Mouse (Mus musculus): ENCODE measurements around the gene Lrrfip1. TPM values are rescaled to one million over a fixed set of nuclear protein-coding genes. Genes with fewer than 3 reads are reported as not detected.

Gene Lrrfip1
- polyA plus RNA-seq, 1 experiment from 2014 or later: 30.0 TPM

- no peaks in the 10 kb centered on the region for H3K36me3 ChIP-seq (replicated peaks; ENCODE audit: control insufficient read depth, insufficient read depth, low read depth, low read length)
- no peaks in the 10 kb centered on the region; the same call in 1 of the 2 replicates for H3K4me1 ChIP-seq (ENCODE audit: control insufficient read depth, insufficient read depth, low read length)
- no peak overlapping the region for H3K4me3 ChIP-seq (ENCODE audit: low read depth, low read length)
- no peak for ATAC-seq (replicated peaks; ENCODE audit: insufficient number of reproducible peaks, low FRiP score, low TSS enrichment, low read depth)
- no peak overlapping the region for H3K9ac ChIP-seq (replicated peaks; ENCODE audit: low read length)
- no peaks in the 10 kb centered on the region for H3K27me3 ChIP-seq (ENCODE audit: control insufficient read depth, insufficient read depth, low read length)
- DNase-seq (ENCODE audit: low spot score): no peak
- WGBS: 84% methylated on average over 5 of the region's 5 CpGs
- H3K4me2 ChIP-seq (ENCODE audit: low read depth, low read length): no peak overlapping the region
- H3K9me3 ChIP-seq (replicated peaks; ENCODE audit: control insufficient read depth, low read length): no peaks in the 10 kb centered on the region
- no peak overlapping the region for H3K27ac ChIP-seq (replicated peaks; ENCODE audit: low read depth, low read length)
Observed at GRCm38 (mm10) chr1:91086748-91087147, 88.2 kb downstream of the Lrrfip1 start.

- Histone ChIP-seq H3K9ac (replicated peaks; ENCODE audit: low read length) (no peak overlapping the region), H3K27ac (replicated peaks; ENCODE audit: low read depth, low read length) (no peak overlapping the region; the same call in 1 of the 2 replicates), H3K4me3 (ENCODE audit: low read depth, low read length) (no peak overlapping the region), H3K27me3 (ENCODE audit: control insufficient read depth, insufficient read depth, low read length) (no peaks in the 10 kb centered on the region), H3K36me3 (replicated peaks; ENCODE audit: control insufficient read depth, insufficient read depth, low read depth, low read length) (no peaks in the 10 kb centered on the region), H3K4me2 (ENCODE audit: low read depth, low read length) (no peak overlapping the region), H3K4me1 (ENCODE audit: control insufficient read depth, insufficient read depth, low read length) (no peaks in the 10 kb centered on the region; the same call in 1 of the 2 replicates), H3K9me3 (replicated peaks; ENCODE audit: control insufficient read depth, low read length) (no peaks in the 10 kb centered on the region)
- no peak for DNase-seq (ENCODE audit: low spot score)
- no peak for ATAC-seq (replicated peaks; ENCODE audit: insufficient number of reproducible peaks, low FRiP score, low TSS enrichment, low read depth)
- WGBS: 76% methylated on average over 7 of the region's 7 CpGs
Observed at GRCm38 (mm10) chr1:91088027-91088426, 89.5 kb downstream of the Lrrfip1 start.

GRCm38 (mm10) chr1:91088941-91089340 is 90.4 kb downstream of the Lrrfip1 start:
- no peaks in the 10 kb centered on the region; the same call in 1 of the 2 replicates for H3K4me1 ChIP-seq (ENCODE audit: control insufficient read depth, insufficient read depth, low read length)
- ATAC-seq (replicated peaks; ENCODE audit: insufficient number of reproducible peaks, low FRiP score, low TSS enrichment, low read depth) (no peak), DNase-seq (ENCODE audit: low spot score) (no peak)
- no peaks in the 10 kb centered on the region for H3K27me3 ChIP-seq (ENCODE audit: control insufficient read depth, insufficient read depth, low read length)
- H3K4me2 ChIP-seq (ENCODE audit: low read depth, low read length): no peak overlapping the region
- H3K4me3 ChIP-seq (ENCODE audit: low read depth, low read length): no peak overlapping the region
- H3K36me3 ChIP-seq (replicated peaks; ENCODE audit: control insufficient read depth, insufficient read depth, low read depth, low read length): no peaks in the 10 kb centered on the region
- H3K9ac ChIP-seq (replicated peaks; ENCODE audit: low read length): no peak overlapping the region
- no peak overlapping the region for H3K27ac ChIP-seq (replicated peaks; ENCODE audit: low read depth, low read length)
- 78% methylated on average over 8 of the region's 8 CpGs for WGBS
- no peaks in the 10 kb centered on the region for H3K9me3 ChIP-seq (replicated peaks; ENCODE audit: control insufficient read depth, low read length)

- Histone ChIP-seq H3K9ac (replicated peaks; ENCODE audit: low read length) (no peak overlapping the region), H3K4me2 (ENCODE audit: low read depth, low read length) (no peak overlapping the region)
- ATAC-seq (replicated peaks; ENCODE audit: insufficient number of reproducible peaks, low FRiP score, low TSS enrichment, low read depth): no peak
Observed at GRCm38 (mm10) chr1:91090456-91090855, 91.9 kb downstream of the Lrrfip1 start.

GRCm38 (mm10) chr1:91092451-91092850 is 93.9 kb downstream of the Lrrfip1 start:
- no peak for ATAC-seq (replicated peaks; ENCODE audit: insufficient number of reproducible peaks, low FRiP score, low TSS enrichment, low read depth)
- Histone ChIP-seq H3K4me3 (ENCODE audit: low read depth, low read length) (no peak overlapping the region), H3K9ac (replicated peaks; ENCODE audit: low read length) (no peak overlapping the region), H3K4me1 (ENCODE audit: control insufficient read depth, insufficient read depth, low read length) (no peaks in the 10 kb centered on the region), H3K36me3 (replicated peaks; ENCODE audit: control insufficient read depth, insufficient read depth, low read depth, low read length) (no peaks in the 10 kb centered on the region), H3K27me3 (ENCODE audit: control insufficient read depth, insufficient read depth, low read length) (no peaks in the 10 kb centered on the region), H3K4me2 (ENCODE audit: low read depth, low read length) (no peak overlapping the region), H3K27ac (replicated peaks; ENCODE audit: low read depth, low read length) (no peak overlapping the region), H3K9me3 (replicated peaks; ENCODE audit: control insufficient read depth, low read length) (no peaks in the 10 kb centered on the region)
- WGBS: 45% methylated on average over 6 of the region's 6 CpGs
- no peak for DNase-seq (ENCODE audit: low spot score)

More at GRCm38 (mm10) chr1:91090456-91090855, 91.9 kb downstream of the Lrrfip1 start:
- Histone ChIP-seq H3K27ac (replicated peaks; ENCODE audit: low read depth, low read length) (no peak overlapping the region), H3K27me3 (ENCODE audit: control insufficient read depth, insufficient read depth, low read length) (no peaks in the 10 kb centered on the region), H3K9me3 (replicated peaks; ENCODE audit: control insufficient read depth, low read length) (no peaks in the 10 kb centered on the region), H3K4me3 (ENCODE audit: low read depth, low read length) (no peak overlapping the region), H3K36me3 (replicated peaks; ENCODE audit: control insufficient read depth, insufficient read depth, low read depth, low read length) (no peaks in the 10 kb centered on the region), H3K4me1 (ENCODE audit: control insufficient read depth, insufficient read depth, low read length) (no peaks in the 10 kb centered on the region; the same call in 1 of the 2 replicates)
- WGBS: 77% methylated on average over 6 of the region's 6 CpGs
- no peak for DNase-seq (ENCODE audit: low spot score)

- H3K27ac ChIP-seq (replicated peaks; ENCODE audit: low read depth, low read length): no peak overlapping the region
- H3K9ac ChIP-seq (replicated peaks; ENCODE audit: low read length): no peak overlapping the region
- no peaks in the 10 kb centered on the region for H3K27me3 ChIP-seq (ENCODE audit: control insufficient read depth, insufficient read depth, low read length)
- H3K4me1 ChIP-seq (ENCODE audit: control insufficient read depth, insufficient read depth, low read length): no peaks in the 10 kb centered on the region
- H3K4me2 ChIP-seq (ENCODE audit: low read depth, low read length): no peak overlapping the region
- H3K9me3 ChIP-seq (replicated peaks; ENCODE audit: control insufficient read depth, low read length): no peaks in the 10 kb centered on the region
- no peak for ATAC-seq (replicated peaks; ENCODE audit: insufficient number of reproducible peaks, low FRiP score, low TSS enrichment, low read depth)
- H3K36me3 ChIP-seq (replicated peaks; ENCODE audit: control insufficient read depth, insufficient read depth, low read depth, low read length): no peaks in the 10 kb centered on the region
- 69% methylated on average over 2 of the region's 2 CpGs for WGBS
- DNase-seq (ENCODE audit: low spot score): no peak
- no peak overlapping the region for H3K4me3 ChIP-seq (ENCODE audit: low read depth, low read length)
Observed at GRCm38 (mm10) chr1:91093296-91093695, 94.8 kb downstream of the Lrrfip1 start.

- H3K9ac ChIP-seq (replicated peaks; ENCODE audit: low read length): no peak overlapping the region
- no peak overlapping the region for H3K27ac ChIP-seq (replicated peaks; ENCODE audit: low read depth, low read length)
- H3K27me3 ChIP-seq (ENCODE audit: control insufficient read depth, insufficient read depth, low read length): no peaks in the 10 kb centered on the region
- no peak overlapping the region for H3K4me2 ChIP-seq (ENCODE audit: low read depth, low read length)
- WGBS: 79% methylated on average over 5 of the region's 5 CpGs
- H3K4me3 ChIP-seq (ENCODE audit: low read depth, low read length): no peak overlapping the region
- H3K4me1 ChIP-seq (ENCODE audit: control insufficient read depth, insufficient read depth, low read length): no peaks in the 10 kb centered on the region
- ATAC-seq (replicated peaks; ENCODE audit: insufficient number of reproducible peaks, low FRiP score, low TSS enrichment, low read depth): no peak
- no peaks in the 10 kb centered on the region for H3K36me3 ChIP-seq (replicated peaks; ENCODE audit: control insufficient read depth, insufficient read depth, low read depth, low read length)
- DNase-seq (ENCODE audit: low spot score): no peak
- no peaks in the 10 kb centered on the region for H3K9me3 ChIP-seq (replicated peaks; ENCODE audit: control insufficient read depth, low read length)
Observed at GRCm38 (mm10) chr1:91094001-91094400, 95.5 kb downstream of the Lrrfip1 start.

GRCm38 (mm10) chr1:91095258-91095657 is 96.7 kb downstream of the Lrrfip1 start:
- Histone ChIP-seq H3K9me3 (replicated peaks; ENCODE audit: control insufficient read depth, low read length) (no peaks in the 10 kb centered on the region), H3K4me2 (ENCODE audit: low read depth, low read length) (no peak overlapping the region), H3K27ac (replicated peaks; ENCODE audit: low read depth, low read length) (no peak overlapping the region), H3K4me3 (ENCODE audit: low read depth, low read length) (no peak overlapping the region), H3K27me3 (ENCODE audit: control insufficient read depth, insufficient read depth, low read length) (no peaks in the 10 kb centered on the region), H3K9ac (replicated peaks; ENCODE audit: low read length) (no peak overlapping the region), H3K36me3 (replicated peaks; ENCODE audit: control insufficient read depth, insufficient read depth, low read depth, low read length) (no peaks in the 10 kb centered on the region), H3K4me1 (ENCODE audit: control insufficient read depth, insufficient read depth, low read length) (no peaks in the 10 kb centered on the region)
- ATAC-seq (replicated peaks; ENCODE audit: insufficient number of reproducible peaks, low FRiP score, low TSS enrichment, low read depth) (no peak), DNase-seq (ENCODE audit: low spot score) (no peak)
- WGBS: 82% methylated on average over 3 of the region's 3 CpGs

Data from embryonic facial prominence, embryonic 11.5 days (tissue).